ENCODE assay signal across 7 mouse cellular contexts in the genomic region with DNA sequence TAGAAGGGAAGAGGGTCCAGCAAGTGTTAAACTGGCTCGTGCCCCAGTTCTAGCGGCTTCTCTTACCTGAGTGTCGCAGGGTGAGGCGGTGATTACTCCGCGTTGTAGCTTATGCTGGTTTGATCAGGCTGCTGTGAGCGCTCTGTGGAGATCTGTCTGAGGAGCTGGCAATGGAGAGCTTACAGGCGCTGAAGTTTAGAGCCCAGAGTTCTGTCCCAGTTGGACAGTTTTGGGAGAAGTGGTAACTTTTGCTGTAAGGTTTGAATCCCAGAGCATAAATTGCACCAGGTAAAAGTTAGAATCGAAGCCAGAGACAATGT. TPM values are rescaled to one million over a fixed set of nuclear protein-coding genes. Genes with fewer than 3 reads are reported as not detected.
A peak's percentile ranks its signal among the peaks of the same experiment; 100 is the strongest.
DNase-seq lines count a peak whose midpoint lies in the region; ATAC-seq and TF ChIP-seq lines count a peak whose summit lies in the region.

No protein-coding gene starts in this region.

- peak overlapping the region; percentile 89 for H3K4me2 ChIP-seq in lung, embryonic 16.5 days (ENCODE audit: low read depth, low read length)
- H3K4me2 ChIP-seq in limb, embryonic 11.5 days (ENCODE audit: low read depth, severe bottlenecking), result peak overlapping the region; percentile 53

- peaks cover 26% of the 10 kb centered on the region for H3K4me1 ChIP-seq in lung, embryonic 16.5 days (replicated peaks; ENCODE audit: control insufficient read depth, insufficient read depth, low read length)
- H3K4me1 ChIP-seq in forebrain, embryonic 10.5 days, result peaks cover 31% of the 10 kb centered on the region
- peaks cover 10% of the 10 kb centered on the region; the same call in 1 of the 2 replicates for H3K4me1 ChIP-seq in limb, embryonic 11.5 days (ENCODE audit: control insufficient read depth, insufficient read depth, low read length)
- peaks cover 15% of the 10 kb centered on the region for H3K4me1 ChIP-seq in olfactory bulb, adult 2 months (ENCODE audit: control insufficient read depth, insufficient read depth, low read length)

- WGBS in lung, embryonic 16.5 days, result 15% methylated on average over 9 of the region's 9 CpGs
- WGBS in forebrain, embryonic 10.5 days, result 20% methylated on average over 9 of the region's 9 CpGs
- 19% methylated on average over 9 of the region's 9 CpGs for WGBS in limb, embryonic 11.5 days
- 13% methylated on average over 9 of the region's 9 CpGs for WGBS in olfactory bulb, adult 2 months

- H3K4me3 ChIP-seq in lung, embryonic 16.5 days (ENCODE audit: low read length), result peak overlapping the region; percentile 92
- H3K4me3 ChIP-seq in forebrain, embryonic 10.5 days, result peak overlapping the region; percentile 79
- H3K4me3 ChIP-seq in limb, embryonic 11.5 days (ENCODE audit: low read depth, low read length), result peak overlapping the region; percentile 75
- H3K4me3 ChIP-seq in olfactory bulb, adult 2 months (ENCODE audit: insufficient read depth, low read depth, low read length), result peak overlapping the region; percentile 97

- no peaks in the 10 kb centered on the region for H3K27me3 ChIP-seq in lung, embryonic 16.5 days (ENCODE audit: control insufficient read depth, insufficient read depth, low read depth, low read length)
- no peaks in the 10 kb centered on the region for H3K27me3 ChIP-seq in forebrain, embryonic 10.5 days (ENCODE audit: poor library complexity, severe bottlenecking)
- H3K27me3 ChIP-seq in limb, embryonic 11.5 days (ENCODE audit: control insufficient read depth, insufficient read depth, low read length), result no peaks in the 10 kb centered on the region

- ATAC-seq in lung, embryonic 16.5 days (ENCODE audit: low read depth), result no peak
- ATAC-seq in limb, embryonic 11.5 days (ENCODE audit: insufficient number of reproducible peaks, low FRiP score, low TSS enrichment, low read depth), result no peak; the same call in 1 of the 2 replicates

- peak overlapping the region; percentile 89 for H3K9ac ChIP-seq in lung, embryonic 16.5 days (ENCODE audit: low read length)
- H3K9ac ChIP-seq in limb, embryonic 11.5 days (ENCODE audit: low read length), result peak overlapping the region; percentile 68

- no peaks in the 10 kb centered on the region for H3K9me3 ChIP-seq in lung, embryonic 16.5 days (ENCODE audit: control insufficient read depth, low read length)
- H3K9me3 ChIP-seq in forebrain, embryonic 10.5 days, result no peaks in the 10 kb centered on the region
- no peaks in the 10 kb centered on the region for H3K9me3 ChIP-seq in limb, embryonic 11.5 days (ENCODE audit: control insufficient read depth, low read length)

- TF ChIP-seq CTCF in olfactory bulb, adult 2 months (IDR thresholded peaks at IDR 0.05; ENCODE audit: insufficient read depth, low read depth, low read length), result no peak

- H3K27ac ChIP-seq in lung, embryonic 16.5 days (ENCODE audit: low read length), result peak overlapping the region; percentile 91
- peak overlapping the region; percentile 92 for H3K27ac ChIP-seq in forebrain, embryonic 10.5 days
- peak overlapping the region; percentile 70; the same call in 1 of the 2 replicates for H3K27ac ChIP-seq in limb, embryonic 11.5 days (replicated peaks; ENCODE audit: low read depth, low read length)
- peak overlapping the region; percentile 94 for H3K27ac ChIP-seq in olfactory bulb, adult 2 months (ENCODE audit: insufficient read depth, low read depth, low read length)

- TF ChIP-seq POLR2A in olfactory bulb, adult 2 months (IDR thresholded peaks at IDR 0.05; ENCODE audit: insufficient read depth, low read depth, low read length), result no peak

- no peak for DNase-seq in lung, postnatal 25 days (ENCODE audit: low spot score)
- no peak for DNase-seq in forebrain, embryonic 10.5 days (ENCODE audit: extremely low spot score, low spot score)
- no peak for DNase-seq in limb, embryonic 11.5 days (ENCODE audit: low spot score)
- DNase-seq in cerebellum, adult 11-12 months, result no peak
- DNase-seq in right cerebral cortex, adult 2 months (ENCODE audit: low spot score in 2 of 2), result no peak

- no peaks in the 10 kb centered on the region for H3K36me3 ChIP-seq in lung, embryonic 16.5 days (ENCODE audit: control insufficient read depth, insufficient read depth, low read length)
- no peaks in the 10 kb centered on the region for H3K36me3 ChIP-seq in forebrain, embryonic 10.5 days (replicated peaks)
- H3K36me3 ChIP-seq in limb, embryonic 11.5 days (ENCODE audit: control insufficient read depth, insufficient read depth, low read length), result no peaks in the 10 kb centered on the region

RNA-seq across cellular contexts. Expression of a gene that starts 5.9 kb away (rescaled TPM):
- polyA plus RNA-seq in lung, embryonic 16.5 days (2015; fragmentation: Nextera tagmentation; extraction: Ambion mirVana), result 12.9 and 13.5 TPM in 2 replicates
- 17.0 and 18.1 TPM in 2 replicates for polyA plus RNA-seq in forebrain, embryonic 10.5 days (2016; fragmentation: Nextera tagmentation; extraction: Ambion mirVana)
- polyA plus RNA-seq in limb, embryonic 11.5 days (2014; fragmentation: Nextera tagmentation; extraction: Ambion mirVana), result 15.5 and 17.8 TPM in 2 replicates
- polyA plus RNA-seq in olfactory bulb, adult 2 months (2012; ENCODE audit: insufficient read depth, insufficient read length, low replicate concordance, missing spikeins), result not detected in 2 replicates

RNA-seq across cellular contexts. Expression of a gene that starts 20.9 kb away (rescaled TPM):
- polyA plus RNA-seq in lung, embryonic 16.5 days (2015; fragmentation: Nextera tagmentation; extraction: Ambion mirVana), result 18.3 TPM in 2 replicates
- 3.8 and 3.9 TPM in 2 replicates for polyA plus RNA-seq in forebrain, embryonic 10.5 days (2016; fragmentation: Nextera tagmentation; extraction: Ambion mirVana)
- 8.2 and 11.5 TPM in 2 replicates for polyA plus RNA-seq in limb, embryonic 11.5 days (2014; fragmentation: Nextera tagmentation; extraction: Ambion mirVana)
- polyA plus RNA-seq in olfactory bulb, adult 2 months (2012; ENCODE audit: insufficient read depth, insufficient read length, low replicate concordance, missing spikeins), result not detected in 2 replicates

RNA-seq across cellular contexts. Expression of a gene that starts 27.7 kb away (rescaled TPM):
- 3.2 and 5.5 TPM in 2 replicates for polyA plus RNA-seq in lung, embryonic 16.5 days (2015; fragmentation: Nextera tagmentation; extraction: Ambion mirVana)
- 1.5 and 2.0 TPM in 2 replicates for polyA plus RNA-seq in forebrain, embryonic 10.5 days (2016; fragmentation: Nextera tagmentation; extraction: Ambion mirVana)
- polyA plus RNA-seq in limb, embryonic 11.5 days (2014; fragmentation: Nextera tagmentation; extraction: Ambion mirVana), result 1.2 and 1.5 TPM in 2 replicates
- polyA plus RNA-seq in olfactory bulb, adult 2 months (2012; ENCODE audit: insufficient read depth, insufficient read length, low replicate concordance, missing spikeins), result not detected in 2 replicates

RNA-seq across cellular contexts. Expression of a gene that starts 33.7 kb away (rescaled TPM):
- 54.5 and 60.9 TPM in 2 replicates for polyA plus RNA-seq in lung, embryonic 16.5 days (2015; fragmentation: Nextera tagmentation; extraction: Ambion mirVana)
- 0.14 and 0.20 TPM in 2 replicates for polyA plus RNA-seq in forebrain, embryonic 10.5 days (2016; fragmentation: Nextera tagmentation; extraction: Ambion mirVana)
- polyA plus RNA-seq in limb, embryonic 11.5 days (2014; fragmentation: Nextera tagmentation; extraction: Ambion mirVana), result 0.60 and 0.79 TPM in 2 replicates
- not detected in 2 replicates for polyA plus RNA-seq in olfactory bulb, adult 2 months (2012; ENCODE audit: insufficient read depth, insufficient read length, low replicate concordance, missing spikeins)

RNA-seq across cellular contexts. Expression of a gene that starts 43.7 kb away (rescaled TPM):
- 8.6 and 8.8 TPM in 2 replicates for polyA plus RNA-seq in lung, embryonic 16.5 days (2015; fragmentation: Nextera tagmentation; extraction: Ambion mirVana)
- 10.2 TPM in 2 replicates for polyA plus RNA-seq in forebrain, embryonic 10.5 days (2016; fragmentation: Nextera tagmentation; extraction: Ambion mirVana)
- 12.2 and 13.3 TPM in 2 replicates for polyA plus RNA-seq in limb, embryonic 11.5 days (2014; fragmentation: Nextera tagmentation; extraction: Ambion mirVana)
- polyA plus RNA-seq in olfactory bulb, adult 2 months (2012; ENCODE audit: insufficient read depth, insufficient read length, low replicate concordance, missing spikeins), result 406 TPM in 1 of 2 replicates, not detected in the other

Comparison
In these comparisons a context has a peak if more than half of its experiments do, and no peak if none do; other contexts are left out.
1. RNA of a gene that starts 5.9 kb away (polyA plus RNA-seq): 17.0 to 18.1 TPM in forebrain, embryonic 10.5 days, 15.5 to 17.8 TPM in limb, embryonic 11.5 days and 12.9 to 13.5 TPM in lung, embryonic 16.5 days; not detected in olfactory bulb, adult 2 months; every median in the first group is over 10 times any median in the second.
2. Peak in every context shown above with its lines, with median percentiles within 50 percentile points of each other: H3K27ac ChIP-seq and H3K4me3 ChIP-seq.